Mouse (Mus musculus): Measurements from ENCODE around the gene Mthfd1l.

Gene Mthfd1l

GRCm38 (mm10) chr10:3978326-3978725 lies 5.4 kb downstream of the Mthfd1l start:
- no peak for DNase-seq (ENCODE audit: low spot score)

GRCm38 (mm10) chr10:3978792-3979488 lies 6.0 kb downstream of the Mthfd1l start:
- DNase-seq (ENCODE audit: low spot score): no peak

- no peak for DNase-seq (ENCODE audit: low spot score)
These were observed 7.3 kb downstream of the Mthfd1l start for GRCm38 (mm10) chr10:3980231-3980630.

GRCm38 (mm10) chr10:3990295-3990883 lies 17.5 kb downstream of the Mthfd1l start:
- DNase-seq (ENCODE audit: low spot score): no peak

- DNase-seq (ENCODE audit: low spot score): no peak
These were observed 20.6 kb downstream of the Mthfd1l start for GRCm38 (mm10) chr10:3993365-3994102.

- DNase-seq (ENCODE audit: low spot score): no peak
These were observed 22.4 kb downstream of the Mthfd1l start for GRCm38 (mm10) chr10:3995277-3995676.

- peak; percentile 57 for DNase-seq (ENCODE audit: low spot score)
These were observed 23.4 kb downstream of the Mthfd1l start for GRCm38 (mm10) chr10:3996170-3996876.

- DNase-seq (ENCODE audit: low spot score): no peak
These were observed 25.0 kb downstream of the Mthfd1l start for GRCm38 (mm10) chr10:3997851-3998426.

GRCm38 (mm10) chr10:4002711-4003110 lies 29.8 kb downstream of the Mthfd1l start:
- DNase-seq (ENCODE audit: low spot score): no peak

- no peak for DNase-seq (ENCODE audit: low spot score)
These were observed 32.3 kb downstream of the Mthfd1l start for GRCm38 (mm10) chr10:4005191-4005590.

GRCm38 (mm10) chr10:4006296-4007015 lies 33.5 kb downstream of the Mthfd1l start:
- no peak for DNase-seq (ENCODE audit: low spot score)

GRCm38 (mm10) chr10:4022628-4023303 lies 49.8 kb downstream of the Mthfd1l start:
- no peak for DNase-seq (ENCODE audit: low spot score)

GRCm38 (mm10) chr10:4026616-4027015 lies 53.7 kb downstream of the Mthfd1l start:
- no peak for DNase-seq (ENCODE audit: low spot score)

GRCm38 (mm10) chr10:4027466-4027865 lies 54.5 kb downstream of the Mthfd1l start:
- DNase-seq (ENCODE audit: low spot score): no peak

- DNase-seq (ENCODE audit: low spot score): peak; percentile 42
These were observed 56.0 kb downstream of the Mthfd1l start for GRCm38 (mm10) chr10:4028851-4029442.

GRCm38 (mm10) chr10:4033761-4034160 lies 60.8 kb downstream of the Mthfd1l start:
- DNase-seq (ENCODE audit: low spot score): no peak

GRCm38 (mm10) chr10:4036476-4036875 lies 63.6 kb downstream of the Mthfd1l start:
- DNase-seq (ENCODE audit: low spot score): no peak

- no peak for DNase-seq (ENCODE audit: low spot score)
These were observed 64.1 kb downstream of the Mthfd1l start for GRCm38 (mm10) chr10:4037066-4037465.

GRCm38 (mm10) chr10:4038576-4038975 lies 65.7 kb downstream of the Mthfd1l start:
- DNase-seq (ENCODE audit: low spot score): no peak

- peak; percentile 27 for DNase-seq (ENCODE audit: low spot score)
These were observed 68.8 kb downstream of the Mthfd1l start for GRCm38 (mm10) chr10:4041691-4042090.
